Mouse (Mus musculus): ENCODE data around the gene Bcam.

- TF ChIP-seq CTCF (IDR thresholded peaks at IDR 0.05; ENCODE audit: borderline replicate concordance, insufficient read depth, low read depth, low read length): no peak
- TF ChIP-seq POLR2A (IDR thresholded peaks at IDR 0.05; ENCODE audit: borderline replicate concordance, insufficient read depth, low read length): no peak
Observed at GRCm38 (mm10) chr7:19752652-19753051, 18.2 kb downstream of the Bcam start.
